Mouse (Mus musculus) bone marrow, adult 2 months (tissue): Measurements from ENCODE around the gene Hpca. TPM values are rescaled to one million over a fixed set of nuclear protein-coding genes. Genes with fewer than 3 reads are reported as not detected.

ENCODE experiments used
- H3K27ac ChIP-seq: fragments of 200-500 bp; 2 replicates; pipeline ENCODE4 v1.5.1; 2012; ENCODE audit warnings: low read depth, mild to moderate bottlenecking, control low read depth, inconsistent platforms, low read length; ENCODE audit not compliant: control insufficient read depth, poor library complexity, insufficient read depth
- H3K4me1 ChIP-seq: fragments of 200-500 bp; 2 replicates; pipeline ENCODE4 v1.6.1; 2011; ENCODE audit warnings: low read length; ENCODE audit not compliant: control insufficient read depth, insufficient read depth
- H3K4me3 ChIP-seq: fragments of 200-500 bp; replicated peaks from 2 replicates; pipeline ENCODE3; 2011; ENCODE audit warnings: mild to moderate bottlenecking, low read depth, low read length, control low read depth; ENCODE audit not compliant: control insufficient read depth
- CTCF ChIP-seq: fragments of 200-500 bp; IDR thresholded peaks from 2 replicates; pipeline ENCODE4 v1.5.1; 2011; ENCODE audit warnings: low read length, control low read depth; ENCODE audit not compliant: control insufficient read depth, insufficient read depth
- POLR2A ChIP-seq: fragments of 200-500 bp; IDR thresholded peaks from 2 replicates; pipeline ENCODE4 v1.6.1; 2011; ENCODE audit warnings: low read depth, mild to moderate bottlenecking, control low read depth, low read length, borderline replicate concordance; ENCODE audit not compliant: control insufficient read depth
- WGBS: fragments of 180-500 bp; shearing (Covaris S2); methylation state at CpG from one replicate; pipeline ENCODE4 v1.1.7; 2018; 5-methylcytosine and 5-hydroxymethylcytosine counted together
- polyA plus RNA-seq: library from polyadenylated mRNA; stranded (reverse); fragments of >200 nt; gene quantifications from 2 replicates; pipeline ENCODE4 v1.2.4, GENCODE M21; 2011; ENCODE audit warnings: low replicate concordance; ENCODE audit not compliant: missing spikeins, insufficient read depth, insufficient read length

The Hpca gene
- polyA plus RNA-seq, 1 experiment = not detected

DNA sequence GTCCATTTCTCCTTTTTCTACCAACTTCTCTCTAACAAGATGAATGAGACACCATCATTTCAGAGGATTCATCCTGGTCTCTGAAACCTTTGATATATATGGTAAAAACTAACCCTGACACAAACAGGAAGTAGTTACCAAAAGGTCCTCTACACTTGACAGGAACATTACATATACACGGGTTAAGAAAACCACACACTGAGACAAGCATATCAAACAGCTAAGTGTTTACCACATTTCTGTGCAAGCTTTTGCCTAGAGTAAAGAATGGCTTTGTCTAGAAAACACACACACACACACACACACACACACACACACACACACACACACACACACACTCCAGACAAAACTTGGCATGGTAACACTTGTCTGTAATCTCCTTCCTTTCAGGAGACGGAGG, 24.6 kb upstream of the Hpca start:
- TF ChIP-seq CTCF (no peak), POLR2A (no peak)
- no peak overlapping the region for H3K4me3 ChIP-seq
- no peak overlapping the region for H3K27ac ChIP-seq
- 13% methylated on average over 2 of the region's 2 CpGs for WGBS
- H3K4me1 ChIP-seq = no peaks in the 10 kb centered on the region

DNA sequence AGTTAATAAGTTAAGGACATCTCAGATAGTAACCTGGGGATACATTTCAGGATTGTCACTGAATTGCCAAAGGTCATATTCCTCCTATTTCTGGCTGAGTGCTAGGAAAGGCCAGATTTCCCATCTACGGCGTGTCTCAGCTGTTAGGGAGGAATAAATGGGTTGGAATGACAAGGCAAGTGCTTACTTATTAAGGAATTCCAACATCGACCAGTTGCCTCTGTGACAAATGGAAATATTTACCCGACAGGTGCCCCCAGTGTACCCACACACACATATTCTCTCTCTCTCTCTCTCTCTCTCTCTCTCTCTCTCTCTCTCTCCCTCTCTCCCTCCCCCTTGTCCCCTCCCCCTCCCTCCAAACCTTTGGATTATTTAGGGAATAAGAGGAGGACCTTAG, 24.1 kb upstream of the Hpca start:
- WGBS = 85% methylated on average over 4 of the region's 4 CpGs
- TF ChIP-seq POLR2A (no peak), CTCF (no peak)
- H3K4me1 ChIP-seq = no peaks in the 10 kb centered on the region
- no peak overlapping the region for H3K27ac ChIP-seq
- H3K4me3 ChIP-seq = no peak overlapping the region

DNA sequence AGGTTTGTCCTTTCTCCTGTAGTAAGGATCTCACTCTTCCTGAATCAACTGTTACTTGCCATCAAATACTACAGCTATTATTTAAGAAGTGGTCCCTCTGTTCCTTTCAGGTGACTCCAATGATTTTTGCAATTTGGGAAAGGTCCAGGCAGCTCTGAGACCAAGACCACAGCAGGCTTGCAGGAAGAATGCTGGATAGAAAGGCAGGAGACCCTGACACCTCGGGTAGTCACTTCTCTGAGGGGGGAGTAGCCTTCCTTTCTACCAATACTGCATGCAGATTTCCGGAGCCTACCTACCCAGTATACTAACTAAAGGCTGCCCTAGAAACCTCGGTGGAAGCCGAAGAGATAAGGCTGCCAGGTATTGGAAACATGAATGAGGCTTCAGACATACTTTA, 23.6 kb upstream of the Hpca start:
- no peak for TF ChIP-seq POLR2A
- no peak for TF ChIP-seq CTCF
- Histone ChIP-seq H3K4me3 (no peak overlapping the region), H3K27ac (no peak overlapping the region), H3K4me1 (no peaks in the 10 kb centered on the region)
- 73% methylated on average over 4 of the region's 4 CpGs for WGBS

DNA sequence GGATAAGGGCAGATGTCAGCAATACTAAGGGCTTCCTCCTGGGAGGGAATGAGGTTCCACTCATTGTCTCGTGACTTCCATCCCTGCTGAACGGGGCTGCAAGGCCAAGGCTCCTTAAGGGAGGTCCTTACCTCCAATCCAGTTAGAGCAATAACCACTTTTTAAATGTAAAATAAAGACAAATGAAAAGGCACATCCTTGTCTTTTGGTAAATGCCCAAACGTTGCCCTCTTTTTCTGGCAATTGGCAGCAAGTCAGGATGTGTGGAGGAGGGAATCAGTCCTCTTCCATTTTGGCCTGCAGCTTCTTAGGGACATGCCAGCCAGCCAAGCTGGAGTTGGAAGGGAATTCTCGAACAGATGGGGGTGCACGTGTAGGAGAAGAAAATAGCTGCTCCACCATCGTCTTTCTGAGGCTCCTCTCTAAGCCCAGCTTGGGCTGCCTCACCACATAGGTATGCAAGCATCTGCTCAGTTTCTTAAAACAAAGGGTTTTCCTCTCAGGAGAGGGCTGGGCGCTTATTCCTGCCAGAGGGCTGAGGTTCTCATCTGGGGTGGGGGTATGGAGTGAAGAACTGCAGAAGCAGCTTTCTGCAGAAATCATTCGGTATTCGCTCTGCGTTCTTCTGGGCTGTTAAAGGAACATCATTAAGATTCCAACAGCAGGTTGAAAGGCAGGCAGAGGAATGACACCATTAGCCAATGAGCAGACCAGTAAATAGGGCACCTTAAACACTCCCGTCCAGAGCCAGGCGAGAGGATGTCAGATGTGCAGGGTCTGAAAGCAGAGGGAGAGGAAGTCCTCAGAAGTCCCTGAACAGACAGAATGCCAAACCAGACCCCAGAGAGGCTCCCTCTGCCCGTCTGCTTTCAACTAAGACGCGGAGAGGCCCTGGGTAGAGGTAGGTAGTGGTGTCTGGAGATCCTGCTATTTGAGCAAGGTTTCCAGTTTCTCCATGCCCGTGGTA, 22.8 kb upstream of the Hpca start:
- WGBS = 81% methylated on average over 16 of the region's 16 CpGs
- Histone ChIP-seq H3K4me3 (no peak overlapping the region), H3K27ac (no peak overlapping the region), H3K4me1 (no peaks in the 10 kb centered on the region)
- no peak for TF ChIP-seq POLR2A
- TF ChIP-seq CTCF = no peak

DNA sequence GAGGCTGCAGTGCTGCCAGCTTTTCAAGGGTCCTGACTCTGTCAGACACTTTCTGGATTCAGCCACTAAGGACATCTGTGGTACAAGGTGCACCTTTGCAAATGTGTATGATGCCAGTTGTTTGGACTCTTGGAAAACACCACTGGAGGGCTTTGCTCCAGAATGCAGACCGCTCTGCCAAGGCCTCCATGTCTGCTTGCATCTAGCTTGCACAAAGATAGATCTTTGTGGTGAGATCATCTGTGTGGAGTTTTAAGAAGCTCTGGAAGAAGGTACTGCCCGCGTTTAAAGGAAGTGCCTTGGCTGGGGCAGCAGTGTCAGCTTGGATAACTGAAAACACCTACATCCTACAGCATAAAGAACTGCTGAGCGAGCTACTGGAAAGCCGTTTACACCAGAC, 21.7 kb upstream of the Hpca start:
- 64% methylated on average over 5 of the region's 5 CpGs for WGBS
- no peaks in the 10 kb centered on the region; the same call in 1 of the 2 replicates for H3K4me1 ChIP-seq
- TF ChIP-seq POLR2A = no peak
- no peak for TF ChIP-seq CTCF

DNA sequence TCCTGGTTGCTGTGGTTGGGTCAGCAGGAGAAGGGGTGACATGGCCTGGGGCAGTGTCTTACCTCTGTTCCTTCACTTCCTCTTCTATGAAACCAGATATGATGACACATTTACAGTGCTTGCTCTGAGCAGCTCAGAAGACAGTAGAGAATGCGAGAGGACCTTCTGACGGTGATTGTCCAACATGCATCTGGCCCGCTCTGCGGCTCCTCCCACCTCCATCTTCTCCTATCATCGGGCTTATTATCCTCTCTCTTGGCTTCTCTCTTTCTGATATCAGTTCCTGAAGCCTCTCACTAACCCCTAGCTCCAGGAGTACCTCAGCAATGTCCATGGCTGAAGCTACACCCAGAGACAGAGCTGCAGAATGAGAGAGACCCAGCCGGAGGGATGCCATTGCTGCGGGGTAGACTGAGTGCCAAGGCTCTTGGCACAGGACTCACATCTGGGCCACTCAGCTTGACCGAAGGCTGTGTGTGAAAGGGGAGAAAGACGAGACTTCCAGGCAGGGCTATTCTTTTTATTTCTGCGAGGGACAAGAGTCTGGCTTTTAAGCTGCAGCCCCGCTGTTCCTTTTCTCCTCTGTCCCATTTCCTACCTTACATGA, 20.7 kb upstream of the Hpca start:
- Histone ChIP-seq H3K4me1 (no peaks in the 10 kb centered on the region; the same call in 1 of the 2 replicates), H3K4me3 (no peak overlapping the region), H3K27ac (no peak overlapping the region)
- 67% methylated on average over 11 of the region's 11 CpGs for WGBS
- no peak for TF ChIP-seq CTCF

More for the DNA sequence above, 21.7 kb upstream of the Hpca start:
- Histone ChIP-seq H3K27ac (no peak overlapping the region), H3K4me3 (no peak overlapping the region)

DNA sequence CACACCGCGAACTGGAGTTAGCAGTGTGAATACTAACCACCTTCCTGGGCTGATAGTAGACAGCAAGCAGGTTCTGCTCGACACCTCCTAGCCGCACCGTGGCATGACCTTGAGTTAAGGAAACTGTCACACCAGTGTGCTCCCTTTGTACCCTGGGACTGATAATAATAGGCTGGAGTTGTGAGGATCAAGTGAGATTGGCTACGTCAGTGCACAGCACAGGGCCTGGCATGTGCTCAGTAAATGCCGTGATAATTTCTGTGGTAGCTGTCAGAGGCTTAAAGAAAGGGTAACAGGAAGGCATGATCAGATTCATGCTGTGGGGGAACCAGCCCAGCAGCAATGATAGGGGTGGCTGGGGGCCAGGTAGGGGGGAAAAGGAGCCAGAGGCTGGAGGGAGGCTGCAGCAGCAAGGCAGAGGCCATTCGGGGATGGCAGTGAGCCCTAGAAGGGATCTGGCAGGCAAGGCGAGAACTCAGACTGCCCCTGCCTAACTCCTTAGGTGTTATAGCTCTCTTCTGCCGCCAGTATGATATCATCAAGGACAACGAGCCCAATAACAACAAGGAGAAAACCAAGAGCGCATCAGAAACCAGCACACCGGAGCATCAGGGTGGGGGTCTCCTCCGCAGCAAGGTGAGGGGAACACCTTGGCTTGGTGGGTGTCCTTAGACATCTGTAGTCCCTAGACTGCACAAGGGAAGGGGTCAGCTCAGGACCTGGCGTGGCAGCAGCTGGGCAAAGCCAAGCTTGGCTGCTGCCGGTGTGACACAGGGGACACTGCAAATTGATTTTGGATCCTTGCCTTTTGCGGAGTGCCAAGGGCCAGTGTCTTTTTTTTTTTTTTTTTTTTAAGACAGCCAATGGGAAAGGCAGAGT, 20.0 kb upstream of the Hpca start:
- 64% methylated on average over 17 of the region's 17 CpGs for WGBS
- no peak overlapping the region for H3K4me3 ChIP-seq
- no peak for TF ChIP-seq POLR2A
- no peak for TF ChIP-seq CTCF
- H3K4me1 ChIP-seq = no peaks in the 10 kb centered on the region; the same call in 1 of the 2 replicates
- no peak overlapping the region for H3K27ac ChIP-seq

DNA sequence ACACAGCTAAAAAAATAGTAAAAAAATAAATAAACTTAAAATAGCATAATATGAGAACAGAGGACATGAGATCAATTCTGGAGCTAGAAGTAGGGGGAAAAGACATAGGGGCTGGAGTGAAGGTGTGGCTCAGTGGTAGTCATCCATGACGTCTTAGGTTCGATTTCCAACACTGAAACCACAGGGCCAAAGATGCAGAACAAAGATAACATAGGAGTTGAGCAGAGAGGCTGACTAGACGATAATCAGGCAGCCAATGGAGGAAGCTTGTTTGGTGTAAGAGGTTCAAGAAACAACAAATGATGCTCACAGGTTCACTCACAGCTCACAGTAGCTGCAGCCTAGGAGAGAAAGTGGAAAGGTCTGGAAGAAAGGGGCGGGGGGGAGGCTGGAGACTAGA, 19.0 kb upstream of the Hpca start:
- no peak for TF ChIP-seq CTCF
- TF ChIP-seq POLR2A = no peak
- 24% methylated on average over 4 of the region's 4 CpGs for WGBS
- Histone ChIP-seq H3K4me3 (no peak overlapping the region), H3K4me1 (no peaks in the 10 kb centered on the region; the same call in 1 of the 2 replicates), H3K27ac (no peak overlapping the region)
